Mouse (Mus musculus) heart, postnatal 0 days (tissue): ENCODE data around the gene Fgfr2.

Experiments used
- CTCF ChIP-seq: IDR thresholded peaks from 2 replicates; pipeline ENCODE4 v1.5.1; 2016; ENCODE audit warnings: antibody characterized with exemption, control low read depth, low read depth
- EP300 ChIP-seq: IDR thresholded peaks from 2 replicates; pipeline ENCODE4 v1.6.1; 2016; ENCODE audit warnings: antibody characterized with exemption, low read depth

DNA sequence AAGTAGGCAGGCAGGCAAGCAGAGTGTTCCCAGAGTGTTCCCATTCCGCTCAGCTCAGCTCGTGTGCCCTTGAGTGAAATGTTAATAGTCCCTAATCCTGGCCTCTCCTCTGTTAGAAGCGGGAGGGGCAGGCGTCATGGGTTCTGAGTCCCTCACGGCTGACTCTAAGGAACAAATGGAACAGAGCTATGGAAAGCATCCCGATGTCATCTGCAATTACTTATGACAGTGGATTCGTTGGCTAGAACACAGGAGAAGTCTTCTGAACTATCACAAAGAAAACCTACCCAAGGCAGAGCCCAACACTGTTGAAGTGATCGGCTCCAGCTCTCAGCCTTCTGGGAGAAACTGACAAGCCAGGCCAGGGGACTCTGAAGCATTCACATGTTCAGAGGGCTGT is 2819.7 kb downstream of the Fgfr2 start:
- no peak for TF ChIP-seq CTCF
- no peak for TF ChIP-seq EP300
